Mouse (Mus musculus): ENCODE results near the gene Zfp382. TPM values are rescaled to one million over a fixed set of nuclear protein-coding genes. Genes with fewer than 3 reads are reported as not detected.
"Not testable (repeated sequence)": the region's sequence is repeated elsewhere in the genome, so short reads cannot be mapped to it uniquely, and the experiment has no call there.

The Zfp382 gene
- polyA plus RNA-seq, 1 experiment from 2014 or later = 21.3 TPM

DNA sequence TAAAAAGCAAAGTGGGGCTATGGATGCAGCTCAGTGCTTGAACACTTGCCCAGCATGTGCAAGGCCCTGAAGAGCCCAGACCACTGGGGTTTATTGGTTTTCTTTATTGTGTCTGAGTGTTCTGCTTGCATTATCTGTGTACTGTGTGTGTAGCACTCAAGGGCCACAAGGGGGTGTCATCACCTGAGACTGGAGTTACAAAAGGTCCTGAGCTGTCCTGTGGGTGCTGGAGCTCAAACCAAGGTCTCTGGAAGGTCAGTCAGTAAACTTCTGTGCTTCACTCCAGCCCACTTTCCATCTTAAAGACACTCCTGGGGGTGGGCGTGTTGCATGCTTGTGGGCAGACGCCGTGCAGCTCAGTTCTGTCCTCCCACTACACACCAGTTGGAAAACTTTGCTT lies 33.8 kb downstream of the Zfp382 start:
- no peaks in the 10 kb centered on the region for H3K4me1 ChIP-seq (replicated peaks)
- H3K36me3 ChIP-seq = peaks cover 65% of the 10 kb centered on the region
- 97% methylated on average over 3 of the region's 3 CpGs for WGBS
- no peak overlapping the region for H3K4me2 ChIP-seq
- H3K4me3 ChIP-seq = no peak overlapping the region
- no peaks in the 10 kb centered on the region for H3K27me3 ChIP-seq
- no peak overlapping the region for H3K27ac ChIP-seq (replicated peaks)
- H3K9me3 ChIP-seq = peaks cover 57% of the 10 kb centered on the region
- ATAC-seq (ENCODE audit: low FRiP score, low read depth) = no peak
- H3K9ac ChIP-seq = no peak overlapping the region

DNA sequence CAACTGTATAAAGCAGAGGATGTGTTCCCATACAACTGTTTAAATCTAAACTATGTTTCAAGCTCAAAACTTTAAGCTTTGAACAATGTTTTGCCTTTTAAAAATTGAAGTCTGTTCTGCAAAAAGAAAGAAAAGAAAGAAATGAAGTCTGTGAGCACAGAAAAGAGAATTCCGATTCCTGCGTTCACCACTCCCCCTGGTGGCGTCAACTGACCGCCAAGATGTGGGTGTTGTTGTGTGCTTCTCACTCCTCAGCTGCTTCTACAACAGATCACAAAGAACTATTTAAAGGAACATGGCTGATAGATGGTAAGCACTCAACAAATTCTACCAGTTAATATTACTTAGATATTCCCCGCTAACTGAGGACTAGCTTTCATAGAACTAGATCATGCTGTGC lies 41.4 kb downstream of the Zfp382 start:
- H3K9ac ChIP-seq = no peak overlapping the region
- ATAC-seq (ENCODE audit: low FRiP score, low read depth) = no peak
- peaks cover 74% of the 10 kb centered on the region for H3K36me3 ChIP-seq
- H3K9me3 ChIP-seq = peaks cover 40% of the 10 kb centered on the region
- H3K27me3 ChIP-seq = no peaks in the 10 kb centered on the region
- no peak overlapping the region for H3K4me3 ChIP-seq
- 97% methylated on average over 5 of the region's 5 CpGs for WGBS
- H3K4me2 ChIP-seq = no peak overlapping the region
- H3K27ac ChIP-seq (replicated peaks) = no peak overlapping the region
- H3K4me1 ChIP-seq (replicated peaks) = peaks cover 11% of the 10 kb centered on the region

DNA sequence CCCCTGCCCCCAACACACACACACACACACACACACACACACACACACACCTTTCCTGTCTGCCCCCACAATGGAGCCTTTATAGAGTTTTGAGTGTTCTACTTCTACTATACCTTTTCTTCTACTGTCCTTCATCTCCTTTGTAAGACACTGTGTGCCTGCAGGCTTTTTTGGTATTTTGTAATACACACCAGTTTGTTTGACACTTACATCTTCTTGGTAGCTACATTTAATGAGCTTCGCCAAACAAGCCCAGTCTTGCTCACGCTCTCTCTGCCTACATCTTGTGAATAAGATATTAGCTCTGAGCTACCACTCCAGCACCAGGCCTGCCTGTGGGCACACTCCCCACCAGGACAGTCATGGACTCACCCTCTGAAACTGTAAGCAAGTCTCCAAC lies 43.0 kb downstream of the Zfp382 start:
- peaks cover 58% of the 10 kb centered on the region for H3K36me3 ChIP-seq
- H3K9me3 ChIP-seq = peaks cover 35% of the 10 kb centered on the region
- 100% methylated on average over 2 of the region's 2 CpGs for WGBS
- H3K27me3 ChIP-seq = no peaks in the 10 kb centered on the region
- H3K9ac ChIP-seq = no peak overlapping the region
- peaks cover 17% of the 10 kb centered on the region for H3K4me1 ChIP-seq (replicated peaks)
- no peak for ATAC-seq (ENCODE audit: low FRiP score, low read depth)
- no peak overlapping the region for H3K4me3 ChIP-seq
- no peak overlapping the region for H3K4me2 ChIP-seq
- no peak overlapping the region for H3K27ac ChIP-seq (replicated peaks)

DNA sequence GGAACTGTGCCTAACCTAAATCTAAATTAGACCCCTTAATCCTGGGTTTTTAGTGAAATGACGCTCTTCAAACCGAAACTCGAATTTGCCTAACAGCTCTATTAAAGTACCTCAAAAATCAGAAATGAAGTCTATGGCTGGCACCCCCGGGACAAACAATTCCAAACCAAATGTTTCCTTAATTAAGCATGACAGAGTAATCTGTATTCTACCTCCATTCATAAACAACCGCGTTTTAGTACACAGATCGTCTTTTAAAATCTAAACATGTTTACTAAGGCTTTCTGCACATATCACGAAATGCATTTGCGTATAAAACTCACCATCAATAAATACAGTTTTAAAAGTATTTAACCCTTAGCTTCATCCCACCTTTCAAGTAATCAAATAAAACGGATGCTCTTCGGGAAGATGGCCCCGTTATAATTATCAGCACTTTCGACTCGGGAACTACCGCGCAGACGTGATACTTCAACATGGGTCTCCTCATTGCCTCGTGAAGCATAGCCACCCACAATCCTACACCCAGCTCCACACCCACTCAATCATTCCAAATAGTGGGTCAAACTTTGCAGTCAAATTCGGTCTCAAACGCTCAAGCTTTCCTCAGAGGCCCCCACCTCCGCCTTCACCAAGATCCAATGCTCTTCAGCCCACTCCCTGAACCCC lies 47.3 kb downstream of the Zfp382 start:
- Histone ChIP-seq H3K36me3 (peaks cover 17% of the 10 kb centered on the region), H3K27me3 (no peaks in the 10 kb centered on the region), H3K9me3 (no peaks in the 10 kb centered on the region), H3K4me2 (peak overlapping the region; percentile 62), H3K27ac (replicated peaks) (peak overlapping the region; percentile 96), H3K4me3 (peak overlapping the region; percentile 74), H3K9ac (peak overlapping the region; percentile 81), H3K4me1 (replicated peaks) (peaks cover 28% of the 10 kb centered on the region)
- ATAC-seq (ENCODE audit: low FRiP score, low read depth) = peak; percentile 46; the same call in 1 of the 2 replicates
- WGBS = 2% methylated on average over 21 of the region's 21 CpGs

DNA sequence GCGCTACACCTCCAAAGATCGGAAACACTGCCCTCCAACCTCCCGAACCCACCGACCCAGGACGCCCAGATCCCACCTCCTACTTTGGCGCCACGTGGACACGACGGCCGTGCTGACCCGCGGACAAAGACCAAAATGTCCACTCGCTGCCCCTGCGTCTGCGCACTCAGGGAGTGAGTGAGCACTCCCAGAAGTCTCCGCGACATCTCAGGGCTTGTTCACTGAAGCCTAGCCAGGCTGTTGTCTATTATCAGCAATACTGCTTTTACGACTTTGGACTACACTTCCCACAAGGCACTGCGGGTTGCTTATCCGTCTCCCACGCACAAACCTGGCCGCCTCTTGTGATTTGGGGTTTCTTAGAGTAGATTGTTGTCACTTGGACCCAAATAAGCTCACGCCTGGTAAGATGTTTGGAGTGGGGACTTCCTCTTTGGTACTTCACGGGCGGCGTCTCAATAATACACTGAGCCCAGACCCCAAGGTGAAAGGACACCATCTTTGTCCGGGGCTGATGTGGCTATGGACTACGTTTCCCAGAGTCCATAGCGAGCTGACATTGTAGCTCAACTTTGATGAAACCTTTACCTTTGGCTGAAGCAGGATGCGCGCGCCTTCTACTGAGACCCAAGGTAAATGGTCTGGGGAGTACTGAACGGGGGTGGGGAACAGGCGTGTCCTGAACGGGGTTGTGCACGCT lies 48.0 kb downstream of the Zfp382 start, which contains the start of gene Zfp146:
Gene Zfp146 (minus strand): TSS at position 168 of the 700 bp plus-strand sequence.
- Histone ChIP-seq H3K9ac (peak within 1 kb of the TSS; percentile 81), H3K9me3 (no peaks in the 10 kb centered on the region), H3K4me2 (peak within 1 kb of the TSS; percentile 62), H3K36me3 (peaks cover 15% of the 10 kb centered on the region), H3K27ac (replicated peaks) (peak within 1 kb of the TSS; percentile 96), H3K27me3 (no peaks in the 10 kb centered on the region), H3K4me1 (replicated peaks) (peaks cover 28% of the 10 kb centered on the region), H3K4me3 (peak within 1 kb of the TSS; percentile 74)
- under 1% methylated on average over 36 of the region's 36 CpGs for WGBS
- ATAC-seq (ENCODE audit: low FRiP score, low read depth) = peak; percentile 96

DNA sequence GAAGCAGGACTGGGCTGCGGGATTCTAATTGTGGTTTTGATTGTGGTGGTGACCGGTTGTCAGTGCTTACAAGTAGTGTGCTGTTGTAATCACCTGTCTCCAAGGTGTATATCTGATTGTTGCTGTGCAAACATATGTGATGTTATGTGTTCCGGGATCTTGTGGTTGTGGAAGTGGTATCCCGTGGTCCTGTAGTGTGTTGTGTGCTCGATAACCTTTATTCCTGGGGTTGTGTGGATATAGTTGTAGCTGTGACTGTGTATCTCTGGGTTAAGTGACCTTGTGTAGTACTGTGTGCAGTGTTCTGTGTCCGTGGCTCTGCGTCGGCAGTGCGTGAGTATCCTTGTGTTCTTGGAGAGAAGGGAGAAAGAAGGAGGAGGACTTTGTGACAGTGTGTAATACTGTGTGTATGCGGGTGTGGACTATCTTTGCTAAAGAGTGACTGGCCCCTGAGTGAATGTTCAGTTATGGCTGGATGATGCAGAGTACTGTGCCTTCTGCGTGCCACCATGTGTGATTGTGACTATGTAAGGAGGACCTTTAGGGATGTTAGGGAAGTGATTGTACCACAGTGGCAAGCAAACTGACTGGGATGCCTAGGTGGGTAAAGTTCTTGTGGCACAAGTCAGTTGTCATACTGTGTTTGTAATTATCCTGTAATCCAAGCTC lies 48.7 kb downstream of the Zfp382 start:
- Histone ChIP-seq H3K4me3 (peak overlapping the region; percentile 74), H3K36me3 (peaks cover 10% of the 10 kb centered on the region; the same call in 1 of the 2 replicates), H3K9me3 (no peaks in the 10 kb centered on the region), H3K27ac (replicated peaks) (peak overlapping the region; percentile 96), H3K4me2 (peak overlapping the region; percentile 62), H3K4me1 (replicated peaks) (peaks cover 28% of the 10 kb centered on the region), H3K9ac (peak overlapping the region; percentile 81), H3K27me3 (no peaks in the 10 kb centered on the region)
- ATAC-seq (ENCODE audit: low FRiP score, low read depth) = peak; percentile 32
- 27% methylated on average over 11 of the region's 11 CpGs for WGBS

DNA sequence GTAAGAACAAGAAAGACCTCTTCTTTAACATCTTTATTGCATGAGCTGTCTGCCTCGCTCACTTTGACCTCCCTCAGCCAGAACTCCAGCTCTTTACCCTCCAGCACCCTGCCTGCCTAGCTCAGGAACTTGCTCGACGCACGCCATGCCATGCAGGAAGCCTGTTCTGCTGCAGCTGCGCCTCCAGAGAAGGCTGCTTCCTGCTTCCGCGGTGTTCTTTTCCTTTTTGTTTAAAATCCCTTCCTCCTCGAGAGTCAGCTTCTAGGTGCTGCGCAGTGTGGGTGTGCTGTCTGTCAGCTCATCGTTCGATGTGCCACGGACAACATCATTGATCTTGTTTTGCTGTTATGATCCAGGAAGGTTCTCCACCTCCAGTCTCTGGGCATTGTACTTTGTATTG lies 54.7 kb downstream of the Zfp382 start:
- H3K9me3 ChIP-seq = no peaks in the 10 kb centered on the region
- no peak overlapping the region for H3K4me3 ChIP-seq
- no peak for ATAC-seq (ENCODE audit: low FRiP score, low read depth)
- no peaks in the 10 kb centered on the region for H3K27me3 ChIP-seq
- no peak overlapping the region for H3K9ac ChIP-seq
- 82% methylated on average over 12 of the region's 12 CpGs for WGBS
- 0 out of 2 replicates have a peak, but pooled peaks cover 1% of the 10 kb centered on the region for H3K4me1 ChIP-seq (replicated peaks)
- H3K27ac ChIP-seq (replicated peaks) = no peak overlapping the region
- no peak overlapping the region for H3K4me2 ChIP-seq
- H3K36me3 ChIP-seq = peaks cover 27% of the 10 kb centered on the region

DNA sequence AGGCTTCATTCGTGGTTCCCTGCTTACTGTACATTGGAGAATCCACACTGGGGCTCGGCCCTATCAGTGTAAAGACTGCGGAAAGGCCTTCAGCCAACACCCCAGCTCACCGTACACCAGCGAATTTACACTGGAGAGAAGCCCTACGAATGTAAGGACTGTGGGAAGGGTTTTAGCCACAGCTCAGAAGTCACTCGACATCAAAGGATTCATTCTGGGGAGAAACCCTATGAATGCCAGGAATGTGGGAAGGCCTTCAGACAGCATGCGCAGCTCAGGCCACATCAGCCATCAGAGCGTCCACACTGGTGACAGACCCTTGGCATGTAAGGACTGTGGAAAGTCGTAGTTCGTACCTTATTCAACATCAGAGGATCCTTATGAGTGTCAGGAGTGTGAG lies 56.5 kb downstream of the Zfp382 start:
- Histone ChIP-seq H3K4me2 (no peak overlapping the region), H3K9me3 (no peaks in the 10 kb centered on the region), H3K27me3 (no peaks in the 10 kb centered on the region), H3K27ac (replicated peaks) (no peak overlapping the region), H3K36me3 (peaks cover 27% of the 10 kb centered on the region), H3K4me3 (no peak overlapping the region), H3K4me1 (replicated peaks) (0 out of 2 replicates have a peak, but pooled peaks cover 4% of the 10 kb centered on the region), H3K9ac (no peak overlapping the region)
- no peak for ATAC-seq (ENCODE audit: low FRiP score, low read depth)
- WGBS = 90% methylated on average over 11 of the region's 11 CpGs

DNA sequence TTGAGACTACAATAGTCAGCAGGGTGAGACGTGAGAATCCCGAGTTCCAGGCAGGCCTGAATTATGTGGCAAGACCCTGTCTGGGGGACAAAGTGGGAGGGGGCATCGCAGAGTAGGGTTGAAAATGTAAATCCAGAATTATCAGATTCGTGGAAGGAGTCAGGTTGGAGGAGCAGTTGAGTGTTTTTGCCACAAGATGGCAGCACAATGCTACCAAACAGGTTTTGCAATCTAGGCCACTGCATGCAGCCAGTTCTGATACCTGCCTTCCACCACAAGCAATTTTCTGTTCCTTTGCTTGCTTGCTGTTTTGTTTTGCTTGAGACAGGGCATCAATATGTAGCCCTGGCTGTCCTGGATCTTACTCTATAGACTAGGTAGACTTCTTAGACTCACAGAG lies 59.6 kb downstream of the Zfp382 start:
- ATAC-seq (ENCODE audit: low FRiP score, low read depth) = peak; percentile 39; the same call in 1 of the 2 replicates
- H3K4me2 ChIP-seq = no peak overlapping the region
- H3K9me3 ChIP-seq = no peaks in the 10 kb centered on the region
- no peak overlapping the region for H3K9ac ChIP-seq
- peaks cover 32% of the 10 kb centered on the region for H3K36me3 ChIP-seq
- no peaks in the 10 kb centered on the region for H3K27me3 ChIP-seq
- no peak overlapping the region for H3K4me3 ChIP-seq
- H3K27ac ChIP-seq (replicated peaks) = 0 out of 2 replicates have a peak overlapping the region, but pooled peaks have one; percentile 7
- peaks cover 11% of the 10 kb centered on the region; the same call in 1 of the 2 replicates for H3K4me1 ChIP-seq (replicated peaks)
- WGBS = 3% methylated on average over 4 of the region's 4 CpGs

DNA sequence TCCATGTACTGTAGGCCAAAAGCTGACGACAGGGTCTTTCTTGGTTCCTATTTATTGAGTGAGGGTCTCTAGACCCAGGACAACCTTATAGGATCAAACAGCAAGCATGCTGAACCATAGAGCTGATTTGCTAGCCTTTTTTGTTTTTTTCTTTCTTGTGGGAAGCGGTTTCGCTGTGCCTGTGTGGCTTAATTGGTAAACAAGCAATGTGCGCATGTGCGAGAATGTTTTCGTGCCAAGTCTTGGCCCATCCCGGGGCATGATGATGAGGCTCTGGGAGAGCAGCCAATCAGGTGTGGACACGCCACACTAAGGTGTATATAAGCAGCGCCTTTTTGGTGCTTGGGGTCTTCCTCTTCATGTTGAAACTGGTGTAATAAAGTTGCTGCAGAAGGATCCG lies 60.2 kb downstream of the Zfp382 start:
- H3K4me1 ChIP-seq (replicated peaks) = peaks cover 11% of the 10 kb centered on the region; the same call in 1 of the 2 replicates
- not testable (repeated sequence) for H3K9me3 ChIP-seq; H3K27me3 ChIP-seq; ATAC-seq (ENCODE audit: low FRiP score, low read depth); H3K9ac ChIP-seq; H3K4me2 ChIP-seq; H3K4me3 ChIP-seq
- H3K36me3 ChIP-seq = peaks cover 32% of the 10 kb centered on the region
- WGBS = 93% methylated on average over 10 of the region's 10 CpGs
- H3K27ac ChIP-seq (replicated peaks) = 0 out of 2 replicates have a peak overlapping the region, but pooled peaks have one; percentile 7

DNA sequence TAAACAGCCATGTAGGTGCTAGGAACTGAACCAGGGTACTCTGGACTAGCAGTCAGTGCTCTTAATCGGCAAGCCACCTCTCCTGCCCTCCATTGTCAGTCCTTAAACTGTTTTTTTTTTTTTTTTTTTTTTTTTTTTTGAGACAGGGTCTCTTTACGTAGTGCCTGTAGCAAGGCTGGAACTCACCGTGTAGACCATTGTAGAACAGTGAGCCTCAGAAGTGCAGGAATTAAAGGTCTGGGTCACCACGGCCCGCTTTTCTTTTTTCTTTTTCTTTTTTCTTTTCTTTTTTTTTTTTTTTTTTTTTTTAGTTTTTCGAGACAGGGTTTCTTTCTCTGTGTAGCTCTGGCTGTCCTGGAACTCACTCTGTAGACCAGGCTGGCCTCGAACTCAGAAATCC lies 61.4 kb downstream of the Zfp382 start:
- ATAC-seq (ENCODE audit: low FRiP score, low read depth); H3K27me3 ChIP-seq; H3K27ac ChIP-seq (replicated peaks); H3K9me3 ChIP-seq; H3K9ac ChIP-seq; H3K4me2 ChIP-seq; H3K4me3 ChIP-seq: not testable (repeated sequence)
- WGBS = 78% methylated on average over 7 of the region's 7 CpGs
- peaks cover 38% of the 10 kb centered on the region for H3K36me3 ChIP-seq
- peaks cover 11% of the 10 kb centered on the region; the same call in 1 of the 2 replicates for H3K4me1 ChIP-seq (replicated peaks)

DNA sequence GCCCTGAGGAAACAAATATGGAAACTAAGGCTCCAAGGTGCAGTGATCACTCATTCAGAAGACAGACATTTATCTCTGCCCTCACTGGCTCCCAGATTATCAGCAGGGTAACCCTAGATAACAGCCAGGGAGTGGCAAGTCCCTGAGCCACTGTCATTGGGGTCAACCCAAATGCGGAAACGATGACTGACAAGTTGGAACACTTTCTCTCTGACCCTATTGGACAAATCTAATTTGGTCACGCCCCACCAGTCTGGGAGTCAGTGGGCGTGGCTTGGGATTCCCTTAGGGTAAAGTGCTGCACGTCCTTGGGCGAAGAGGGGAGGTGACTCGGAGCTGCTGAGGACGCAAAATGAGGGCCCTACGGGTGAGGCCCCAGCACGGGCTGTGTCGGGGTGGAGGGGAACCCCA lies 62.1 kb downstream of the Zfp382 start, which contains the start of gene Cox7a1:
Gene Cox7a1 (plus strand): TSS at position 266 of the 411 bp plus-strand sequence.
- H3K9me3 ChIP-seq = no peaks in the 10 kb centered on the region
- peaks cover 38% of the 10 kb centered on the region for H3K36me3 ChIP-seq
- peak; percentile 62 for ATAC-seq (ENCODE audit: low FRiP score, low read depth)
- no peaks in the 10 kb centered on the region for H3K27me3 ChIP-seq
- peak within 1 kb of the TSS; percentile 44 for H3K4me2 ChIP-seq
- peak within 1 kb of the TSS; percentile 8; the same call in 1 of the 2 replicates for H3K4me3 ChIP-seq
- no peak within 1 kb of the TSS for H3K27ac ChIP-seq (replicated peaks)
- peaks cover 11% of the 10 kb centered on the region; the same call in 1 of the 2 replicates for H3K4me1 ChIP-seq (replicated peaks)
- WGBS = under 1% methylated on average over 11 of the region's 11 CpGs
- H3K9ac ChIP-seq = no peak within 1 kb of the TSS

Measured in hindbrain, embryonic 15.5 days (tissue).